Mouse (Mus musculus) brain, embryonic 14.5 days (tissue): ENCODE measurements around the gene Ndc1.

ENCODE experiments used
- CTCF ChIP-seq: fragments of 200-500 bp; IDR thresholded peaks from 2 replicates; pipeline ENCODE4 v1.5.1; 2012; ENCODE audit warnings: inconsistent platforms, mild to moderate bottlenecking, moderate library complexity, borderline replicate concordance; ENCODE audit not compliant: insufficient read depth, insufficient read length; ENCODE audit errors: extremely low read depth
- POLR2A ChIP-seq: fragments of 200-500 bp; IDR thresholded peaks from 2 replicates; pipeline ENCODE4 v1.6.1; 2012; ENCODE audit warnings: mild to moderate bottlenecking, inconsistent platforms, borderline replicate concordance; ENCODE audit not compliant: poor library complexity, insufficient read depth, insufficient read length, severe bottlenecking; ENCODE audit errors: extremely low read depth

DNA sequence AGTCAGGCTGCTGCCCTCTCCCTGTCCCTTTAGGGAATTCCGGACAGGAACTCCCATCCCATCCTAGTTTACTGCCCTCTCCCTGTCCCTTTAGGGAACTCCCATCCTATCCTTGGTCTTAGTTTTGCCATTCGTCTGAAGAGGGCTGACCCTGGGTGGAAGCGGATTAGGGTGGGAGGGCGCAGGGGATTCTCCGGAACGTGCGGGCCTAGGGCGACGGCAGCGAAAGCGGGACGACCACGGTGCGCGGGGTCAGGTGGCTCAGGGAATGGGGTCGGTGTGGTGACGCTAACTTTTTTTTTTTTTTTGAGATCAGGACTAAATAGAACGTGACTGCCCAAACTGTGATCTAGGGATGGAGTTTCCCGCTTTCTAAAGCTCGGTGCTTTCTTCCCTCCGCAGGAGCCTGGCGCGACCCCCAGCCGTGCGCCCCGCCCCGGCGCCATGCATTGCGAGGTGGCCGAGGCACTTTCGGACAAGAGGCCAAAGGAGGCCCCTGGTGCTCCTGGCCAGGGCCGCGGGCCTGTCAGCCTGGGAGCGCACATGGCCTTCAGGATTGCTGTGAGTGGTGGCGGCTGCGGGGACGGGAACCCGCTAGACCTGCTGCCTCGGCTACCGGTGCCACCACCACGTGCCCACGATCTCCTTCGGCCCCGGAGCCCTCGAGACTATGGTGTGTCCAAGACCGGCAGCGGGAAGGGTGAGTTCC, 67.8 kb downstream of the Ndc1 start:
- no peak for TF ChIP-seq POLR2A
- TF ChIP-seq CTCF, result no peak
